Mouse (Mus musculus) retina, postnatal 7 days (tissue): ENCODE measurements around the gene Scaper.
A peak's percentile ranks its signal among the peaks of the same experiment; 100 is the strongest.

Experiments used
- DNase-seq: peaks from one replicate; pipeline ENCODE4 v3.0.0-alpha.2; 2012; ENCODE audit warnings: low read depth, low spot score

Gene Scaper

GRCm38 (mm10) chr9:55937664-55938617, at the start of gene Scaper:
TSS of gene Scaper (minus strand) at chr9:55938119.
- peak; percentile 83 for DNase-seq

GRCm38 (mm10) chr9:55946819-55947218, 8.9 kb upstream of the Scaper start:
- no peak for DNase-seq

DNA sequence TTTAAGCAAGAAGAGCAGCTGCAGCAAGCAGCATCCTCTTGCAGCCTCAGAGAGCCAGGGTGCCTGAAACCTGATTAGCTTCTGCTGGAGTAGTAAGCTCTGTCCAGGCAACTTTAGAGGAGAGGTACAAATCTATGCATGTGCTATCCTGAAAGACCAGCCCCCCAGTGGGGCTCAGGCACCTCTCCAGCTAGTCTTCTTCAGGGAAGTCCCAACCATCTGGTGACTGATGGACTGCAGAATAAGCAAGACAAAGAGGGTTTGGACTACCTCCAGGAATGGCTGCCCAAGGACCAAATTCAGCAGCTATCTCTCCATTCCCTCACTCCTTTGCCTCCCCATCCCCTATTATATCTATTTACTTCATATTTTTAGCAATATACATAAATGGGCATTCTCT, 3.4 kb upstream of the Scaper start:
- DNase-seq: no peak

DNA sequence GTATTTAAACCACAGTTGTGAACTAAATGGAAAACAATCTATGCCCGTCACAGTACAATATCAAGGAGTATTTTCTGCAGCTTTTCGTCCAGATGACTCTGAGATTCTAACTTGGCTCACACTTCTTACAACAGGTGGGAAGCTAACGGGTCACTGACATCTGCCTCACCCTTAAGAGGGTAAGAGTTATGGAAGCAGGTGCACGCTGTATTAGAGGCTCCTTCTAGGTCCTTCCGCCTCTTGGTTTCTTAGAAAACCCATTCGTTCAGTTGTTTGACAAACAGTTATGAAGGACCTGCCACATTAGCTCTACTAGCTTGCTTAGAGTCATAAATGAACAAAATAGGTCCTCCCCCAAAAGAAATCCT, 683 bp upstream of the Scaper start:
- no peak for DNase-seq

DNA sequence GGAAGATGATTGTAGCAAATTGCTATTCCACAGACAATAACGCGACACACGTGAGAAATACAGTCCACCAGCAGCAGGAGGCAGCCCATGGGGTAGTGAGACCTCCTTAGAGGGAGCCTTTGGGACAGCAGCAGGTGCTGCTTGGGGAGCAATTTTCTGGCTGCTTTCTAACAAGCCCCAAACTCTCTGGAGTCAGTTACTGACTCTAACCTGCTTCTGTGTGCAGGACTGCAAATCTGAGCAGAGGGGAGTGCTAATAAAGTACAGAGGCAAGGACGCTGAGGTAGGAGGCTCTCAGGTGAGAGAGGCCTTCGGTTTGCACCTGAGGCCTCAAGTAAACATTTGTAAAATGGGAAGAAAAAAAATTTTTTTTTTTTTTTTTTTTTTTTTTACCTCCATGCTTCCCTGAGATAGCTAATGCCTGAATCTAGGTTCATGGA, 675 bp downstream of the Scaper start:
- DNase-seq: no peak

- no peak for DNase-seq
Observed at GRCm38 (mm10) chr9:55932482-55932881, 5.4 kb downstream of the Scaper start.

- peak; percentile 36 for DNase-seq
Observed at GRCm38 (mm10) chr9:55918579-55918978, 19.3 kb downstream of the Scaper start.

GRCm38 (mm10) chr9:55916751-55917150, 21.2 kb downstream of the Scaper start:
- no peak for DNase-seq

- DNase-seq: no peak
Observed at GRCm38 (mm10) chr9:55911481-55911880, 26.4 kb downstream of the Scaper start.

DNA sequence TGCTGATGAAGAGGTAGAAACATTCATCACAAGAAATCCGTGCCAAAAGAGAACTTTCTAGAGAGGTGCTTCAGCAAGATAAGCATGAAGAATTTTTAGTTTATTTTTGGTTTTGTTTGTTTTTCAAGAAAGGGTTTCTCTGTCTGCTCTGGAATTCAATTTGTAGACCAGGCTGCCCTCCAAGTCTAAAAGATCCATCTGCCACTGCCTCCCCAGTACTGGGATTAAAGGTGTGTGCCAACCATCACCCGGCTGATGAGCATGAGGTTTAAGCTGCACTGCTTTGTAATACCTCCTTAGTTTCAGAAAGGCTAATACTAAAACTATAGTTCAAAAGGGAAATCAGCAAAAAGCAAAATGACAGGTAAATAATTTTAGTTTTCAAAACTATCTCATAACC, 35.0 kb downstream of the Scaper start:
- DNase-seq: no peak

DNA sequence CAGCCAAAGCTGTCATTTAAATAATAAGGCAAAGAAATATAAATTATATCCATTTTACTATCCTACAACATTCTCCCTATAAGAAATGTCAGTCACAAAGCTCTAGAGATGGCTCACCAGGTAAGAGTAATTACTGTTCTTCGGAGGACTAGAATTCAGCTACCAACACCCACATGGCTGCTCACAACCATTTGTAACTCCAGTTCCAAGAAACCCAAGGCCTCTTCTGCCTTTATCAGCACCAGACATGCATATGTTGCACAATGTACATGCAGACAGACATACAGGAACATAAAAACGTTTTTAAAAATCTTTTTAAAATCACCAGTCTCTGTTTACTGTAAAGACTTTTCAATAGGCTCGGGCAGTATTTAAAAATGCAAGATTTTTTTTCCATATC, 36.3 kb downstream of the Scaper start:
- DNase-seq: no peak

DNA sequence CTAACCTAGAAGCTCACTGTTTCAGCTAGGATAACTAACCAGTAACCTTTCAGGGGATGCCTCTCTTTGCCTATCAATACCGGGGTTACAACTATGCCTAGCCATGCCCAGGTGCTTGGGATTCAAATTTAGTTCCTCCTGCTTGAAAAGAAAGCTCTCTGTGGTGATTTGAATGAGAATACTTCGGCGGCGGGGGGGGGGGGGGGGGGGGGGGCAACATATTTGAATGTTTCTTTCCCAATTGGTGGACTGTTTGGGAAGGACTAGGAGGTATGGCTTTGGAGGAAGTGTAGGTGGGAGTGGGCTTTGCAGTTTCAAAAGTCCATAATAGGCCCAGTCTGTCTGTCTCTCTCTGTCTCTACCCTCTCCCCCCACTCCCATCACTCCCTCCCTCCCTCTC, 37.4 kb downstream of the Scaper start:
- no peak for DNase-seq

DNA sequence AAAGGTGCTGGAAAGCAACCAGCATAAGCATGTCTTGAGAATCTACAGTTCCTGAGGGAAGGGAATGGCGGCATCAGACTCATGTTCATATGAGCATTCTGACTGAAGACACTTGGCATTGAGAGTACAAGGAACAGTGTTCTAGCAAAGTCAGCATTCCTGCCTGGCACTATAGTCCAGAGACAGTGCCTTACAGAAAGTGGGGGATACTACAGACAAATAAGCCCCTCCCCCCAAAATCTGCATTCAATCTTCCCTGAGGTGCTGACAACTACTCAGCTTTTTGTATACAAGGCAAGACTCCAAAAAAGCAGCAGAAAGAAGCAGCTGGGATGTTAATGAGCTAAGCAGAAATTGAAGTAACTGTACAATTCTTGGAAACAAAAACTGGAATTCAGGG, 59.9 kb downstream of the Scaper start:
- DNase-seq: no peak

DNA sequence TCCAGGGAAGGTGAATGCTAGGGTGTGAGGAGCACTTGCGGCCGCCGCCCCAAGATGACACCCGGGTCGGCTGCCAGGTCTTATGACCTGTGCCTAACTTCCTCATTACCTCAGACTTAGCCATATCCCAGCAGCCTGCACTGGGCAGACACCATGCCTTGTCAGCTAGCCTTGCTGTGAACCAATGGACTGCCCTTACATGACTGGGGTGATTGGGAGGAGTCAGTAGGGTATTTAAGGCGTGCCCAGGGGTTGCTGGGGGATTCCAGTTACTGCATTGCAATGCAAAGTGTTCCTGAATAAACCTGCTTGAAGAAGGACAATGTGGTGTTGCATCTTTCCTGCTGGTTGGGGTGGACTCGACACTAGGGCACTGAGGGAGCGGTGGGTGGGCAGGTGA, 148.5 kb downstream of the Scaper start:
- DNase-seq: no peak

- DNase-seq: no peak
Observed at GRCm38 (mm10) chr9:55712016-55712415, 225.9 kb downstream of the Scaper start.

- DNase-seq: no peak
Observed at GRCm38 (mm10) chr9:55710553-55710952, 227.4 kb downstream of the Scaper start.

DNA sequence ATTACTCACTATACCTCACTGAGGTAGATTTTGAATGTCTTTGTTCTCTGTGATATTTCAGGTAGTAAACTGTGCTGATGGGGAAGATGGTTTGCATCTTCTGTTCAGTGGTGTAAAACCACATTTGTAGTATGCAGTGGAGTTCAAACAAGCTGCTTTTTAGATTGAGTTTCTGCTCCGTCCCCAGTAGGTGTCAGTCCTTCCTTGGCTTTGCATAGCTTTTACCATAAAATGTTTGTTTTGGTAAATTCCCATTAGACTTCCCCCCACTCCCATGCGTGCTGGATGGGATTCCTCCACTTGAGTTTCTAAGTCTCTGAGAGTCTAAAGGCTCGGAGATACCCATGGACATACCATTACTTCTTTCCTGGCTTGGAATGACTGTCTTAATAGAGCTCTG, 231.3 kb downstream of the Scaper start:
- DNase-seq: no peak

GRCm38 (mm10) chr9:55695307-55695706, 242.6 kb downstream of the Scaper start:
- DNase-seq: peak; percentile 60

- peak; percentile 30 for DNase-seq
Observed at GRCm38 (mm10) chr9:55677099-55677498, 260.8 kb downstream of the Scaper start.

DNA sequence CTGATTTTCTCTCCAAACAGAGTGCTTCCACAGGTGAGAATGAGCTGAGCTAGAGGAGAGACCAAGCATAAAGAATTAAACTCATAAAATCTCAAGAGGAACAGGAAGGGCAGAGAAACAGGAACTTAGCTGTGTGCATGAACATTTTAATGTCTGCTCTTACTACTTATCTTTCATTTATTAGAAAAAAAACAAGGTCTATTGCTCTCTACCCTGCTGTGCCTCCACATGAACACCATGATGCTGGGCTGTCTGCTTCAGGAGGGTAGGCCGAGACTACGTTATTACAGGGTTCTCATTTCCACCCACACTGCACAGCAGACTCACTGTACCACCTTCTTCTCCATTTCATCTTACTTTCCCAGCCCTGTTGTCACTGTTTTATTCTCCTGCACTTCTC, 291.5 kb downstream of the Scaper start:
- DNase-seq: no peak

- DNase-seq: no peak
Observed at GRCm38 (mm10) chr9:55626990-55627389, 310.9 kb downstream of the Scaper start.

- no peak for DNase-seq
Observed at GRCm38 (mm10) chr9:55614711-55615110, 323.2 kb downstream of the Scaper start.

DNA sequence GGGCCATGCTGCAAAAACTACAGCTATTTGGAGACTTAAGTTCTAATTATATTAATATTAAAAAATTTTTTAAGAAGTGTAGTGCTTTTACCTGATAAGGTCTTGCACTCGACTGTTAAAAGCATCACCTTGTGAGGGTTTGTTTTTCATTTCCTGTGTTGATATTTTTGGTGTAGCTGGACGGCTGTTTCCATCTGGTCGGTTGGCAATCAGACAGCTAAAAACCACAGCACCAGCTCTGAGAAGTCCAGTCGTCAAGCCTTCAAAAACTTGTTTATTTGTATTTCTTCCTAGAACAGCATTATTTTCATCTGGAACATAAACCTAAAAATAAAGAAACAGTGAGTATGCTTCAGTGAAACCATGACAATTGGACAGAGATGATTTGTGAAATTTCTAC, 328.2 kb downstream of the Scaper start:
- no peak for DNase-seq
